Mouse (Mus musculus): ENCODE measurements at regions not wholly inside any gene's neighbourhood (a gene's known extent, or its start where the extent isn't known, plus 50 kb on each side); places are given as distances from the start of the nearest gene placed in this dataset.

DNA sequence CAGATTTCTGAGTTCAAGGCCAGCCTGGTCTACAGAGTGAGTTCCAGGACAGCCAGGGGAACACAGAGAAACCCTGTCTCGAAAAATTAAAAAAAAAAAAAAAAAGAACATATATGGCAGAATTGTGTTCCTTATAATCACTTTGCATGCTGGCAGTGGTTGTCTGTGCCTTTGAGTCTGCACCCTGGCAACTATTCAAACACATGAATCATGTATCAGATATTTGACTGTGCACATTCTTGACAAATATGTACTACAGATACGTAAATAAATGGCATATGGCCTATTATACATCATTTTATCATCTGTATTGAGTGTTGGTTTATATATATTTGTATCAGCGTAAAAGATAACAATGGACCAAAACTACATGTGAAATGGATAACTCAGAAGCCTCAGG, 246.7 kb upstream of the N4bp1 start:
- intact Hi-C loops (cut with DNase I), result no loop called here

GRCm38 (mm10) chr8:87130691-87131090, 245.6 kb upstream of the N4bp1 start:
- intact Hi-C loops (cut with DNase I), result no loop called here

DNA sequence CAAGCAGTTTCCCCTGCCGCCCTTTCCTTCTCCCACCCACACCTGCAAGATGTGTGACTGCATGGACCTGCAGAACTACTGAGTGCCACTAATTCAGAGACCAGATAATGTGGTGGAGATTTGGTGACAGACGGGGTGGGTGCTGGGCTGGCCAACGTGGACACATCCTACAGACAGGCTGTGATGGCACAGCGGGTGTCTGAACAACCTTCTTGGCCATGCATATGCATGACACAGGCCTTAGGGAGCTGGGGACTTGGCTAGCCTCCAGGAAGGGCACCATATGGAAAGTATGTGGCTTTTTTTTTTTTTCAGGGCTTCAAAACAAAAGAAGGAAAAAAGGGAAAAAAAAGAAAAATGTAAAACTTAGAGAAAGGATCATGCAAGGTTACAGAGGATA, 243.5 kb upstream of the N4bp1 start:
- intact Hi-C loops (cut with DNase I), result no loop called here

DNA sequence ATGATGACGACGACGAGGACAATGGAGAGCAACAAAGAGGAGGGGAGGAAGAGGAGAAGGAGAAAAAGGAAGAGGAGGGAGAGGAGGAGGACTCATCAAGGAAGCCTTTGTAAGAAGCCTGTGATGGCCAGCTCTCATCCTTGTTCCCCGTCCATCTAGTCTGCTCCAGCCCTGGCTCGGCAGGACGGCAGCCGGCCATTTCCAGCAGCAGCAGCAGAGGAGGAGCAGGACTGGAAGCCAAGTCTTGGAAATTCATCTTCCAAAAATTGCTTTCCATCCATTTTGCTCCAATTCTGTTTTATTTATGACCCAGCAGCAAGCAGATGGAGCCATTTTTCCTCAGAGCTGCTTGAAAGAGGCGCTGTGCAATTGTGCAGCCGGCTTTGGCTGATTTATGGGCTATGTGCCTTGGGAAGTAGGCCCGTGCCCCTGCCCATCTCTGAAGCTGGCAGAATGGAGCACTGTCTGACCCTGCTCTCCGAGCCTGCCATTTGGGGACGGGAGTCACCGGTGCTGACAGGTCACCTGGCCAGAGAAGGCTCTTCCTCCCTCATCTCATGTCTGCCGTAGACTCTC, 231.2 kb upstream of the N4bp1 start:
- intact Hi-C loops (cut with DNase I), result no loop called here

- intact Hi-C loops (cut with DNase I), result no loop called here
These were observed 227.3 kb upstream of the N4bp1 start for GRCm38 (mm10) chr8:87112355-87112754.

DNA sequence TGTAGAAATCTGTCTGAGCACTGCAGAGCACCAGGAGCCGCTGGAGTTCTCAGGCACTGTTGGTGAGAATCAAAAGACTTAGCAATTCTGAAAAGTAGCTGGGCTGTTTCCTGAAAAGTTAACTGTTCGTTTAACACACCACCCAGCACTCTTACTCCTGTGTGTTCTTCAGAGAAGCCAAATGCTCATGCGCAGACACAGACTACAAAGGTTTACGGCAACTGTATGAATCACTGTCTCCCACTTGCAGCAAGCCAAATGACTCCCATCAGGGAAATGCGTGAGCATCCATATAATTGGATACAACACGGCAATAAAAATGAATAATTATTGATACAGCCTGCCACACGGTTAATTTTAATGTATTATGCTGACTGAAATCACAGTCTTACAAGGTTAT, 220.0 kb upstream of the N4bp1 start:
- intact Hi-C loops (cut with DNase I), result no loop called here

- intact Hi-C loops (cut with DNase I), result no loop called here
These were observed 210.2 kb upstream of the N4bp1 start for GRCm38 (mm10) chr8:87095211-87095610.

DNA sequence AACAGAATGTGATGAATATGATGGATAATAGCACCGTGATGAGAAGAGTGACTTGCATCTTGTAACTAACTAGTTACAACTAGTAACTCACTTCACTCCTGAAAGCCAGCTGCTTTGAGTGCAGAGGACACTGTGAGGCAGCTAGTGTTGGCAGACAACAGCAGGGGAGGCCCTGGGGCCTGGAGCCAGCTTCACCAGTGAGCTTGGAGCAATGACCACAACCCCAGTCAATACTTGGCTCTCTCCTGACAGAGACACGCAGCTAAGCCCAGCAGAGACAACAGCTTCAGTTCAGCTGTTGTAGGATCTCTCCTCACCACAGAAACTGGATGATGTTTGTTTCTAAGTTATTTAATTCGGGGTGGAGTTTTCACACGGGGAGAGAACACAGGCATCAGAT, 209.6 kb upstream of the N4bp1 start:
- intact Hi-C loops (cut with DNase I), result no loop called here

DNA sequence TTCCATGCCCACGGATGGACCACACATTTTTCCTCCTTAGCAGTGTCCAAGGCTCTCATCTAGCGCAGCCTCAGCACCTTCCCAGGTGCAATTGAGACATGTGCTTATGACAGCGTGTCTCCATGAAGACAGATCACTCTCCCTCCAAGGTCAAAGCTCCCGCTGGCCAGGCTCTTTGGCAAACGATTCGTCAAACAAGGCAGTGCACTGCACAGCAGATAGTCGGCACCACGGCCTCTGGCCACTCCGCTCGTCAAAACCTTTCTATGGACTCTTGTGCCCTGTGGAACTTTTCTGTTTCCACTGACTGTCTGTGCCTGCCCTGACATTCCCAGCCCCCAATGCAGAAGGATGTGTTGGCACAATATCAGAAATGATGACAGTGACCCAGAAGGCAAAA, 208.7 kb upstream of the N4bp1 start:
- intact Hi-C loops (cut with DNase I), result no loop called here

GRCm38 (mm10) chr8:87093081-87093480, 208.0 kb upstream of the N4bp1 start:
- intact Hi-C loops (cut with DNase I), result no loop called here

GRCm38 (mm10) chr8:87087451-87088095, 202.5 kb upstream of the N4bp1 start:
- intact Hi-C loops (cut with DNase I), result no loop called here

- intact Hi-C loops (cut with DNase I), result no loop called here
These were observed 193.2 kb upstream of the N4bp1 start for GRCm38 (mm10) chr8:87078260-87078659.

DNA sequence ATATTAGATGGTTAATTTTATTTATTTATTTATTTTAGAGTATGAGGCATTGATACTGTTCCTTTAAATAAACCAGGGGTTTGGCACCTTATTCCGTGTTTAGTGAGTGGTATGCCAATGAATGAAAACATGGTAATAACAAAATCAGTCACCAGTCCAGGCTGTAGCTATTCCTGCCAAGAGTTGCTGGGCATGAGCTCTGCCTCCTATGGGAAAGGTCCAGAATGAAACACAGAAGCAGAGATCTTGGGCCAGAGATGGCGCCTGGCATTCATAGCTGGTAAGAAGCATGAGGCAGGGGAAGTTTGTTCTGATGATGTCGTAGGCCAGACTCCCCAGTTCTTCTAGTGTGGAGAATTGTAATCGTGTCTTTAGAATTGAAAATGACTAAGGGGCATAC, 190.9 kb upstream of the N4bp1 start:
- intact Hi-C loops (cut with DNase I), result no loop called here

GRCm38 (mm10) chr8:87071224-87071623, 186.2 kb upstream of the N4bp1 start:
- intact Hi-C loops (cut with DNase I), result no loop called here

GRCm38 (mm10) chr8:87067106-87067505, 182.0 kb upstream of the N4bp1 start:
- intact Hi-C loops (cut with DNase I), result no loop called here

- intact Hi-C loops (cut with DNase I), result no loop called here
These were observed 179.7 kb upstream of the N4bp1 start for GRCm38 (mm10) chr8:87064768-87065167.

- intact Hi-C loops (cut with DNase I), result no loop called here
These were observed 179.2 kb upstream of the N4bp1 start for GRCm38 (mm10) chr8:87064250-87064747.

- intact Hi-C loops (cut with DNase I), result no loop called here
These were observed 178.5 kb upstream of the N4bp1 start for GRCm38 (mm10) chr8:87063588-87063987.

DNA sequence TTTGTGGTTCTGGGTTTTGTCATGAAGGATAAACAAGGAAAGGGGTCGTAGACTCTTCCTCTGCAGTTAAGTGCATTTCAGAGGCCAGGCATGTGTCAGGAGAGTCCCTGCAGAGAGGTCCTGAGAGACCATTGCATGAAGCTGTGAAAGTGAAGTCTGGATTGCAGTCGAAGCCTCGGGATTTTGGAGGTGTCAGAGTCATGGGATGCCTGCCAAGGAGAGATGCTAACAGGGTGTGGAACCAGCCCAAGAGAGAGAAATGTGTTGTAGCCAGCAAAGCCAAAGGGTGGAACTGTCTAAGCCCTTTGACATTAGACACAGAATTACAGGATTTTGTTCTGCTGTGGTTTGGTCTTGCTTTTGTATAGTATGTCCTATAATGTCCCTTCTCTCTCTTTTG, 164.7 kb upstream of the N4bp1 start:
- intact Hi-C loops (cut with DNase I), result no loop called here

GRCm38 (mm10) chr8:87049196-87049595, 164.1 kb upstream of the N4bp1 start:
- intact Hi-C loops (cut with DNase I), result no loop called here

DNA sequence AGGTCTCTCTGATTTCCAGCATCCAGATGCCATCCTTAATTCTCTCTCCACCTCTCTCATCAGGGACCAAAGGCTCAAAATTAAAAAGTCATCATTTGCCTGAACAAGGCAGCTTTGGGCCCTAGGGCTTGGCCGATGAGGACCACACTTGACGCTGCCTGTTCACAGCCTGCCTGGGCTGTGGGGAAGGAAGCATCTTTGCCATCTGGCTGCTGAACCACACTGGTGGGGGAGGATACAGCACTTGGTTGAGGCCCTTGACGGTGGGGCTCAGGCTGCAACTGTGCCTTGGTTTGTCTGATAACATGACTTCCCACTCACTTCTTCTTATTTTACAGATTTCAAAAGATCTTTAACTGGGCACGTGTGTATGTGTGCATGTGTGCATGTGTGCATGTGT, 161.5 kb upstream of the N4bp1 start:
- intact Hi-C loops (cut with DNase I), result no loop called here

- intact Hi-C loops (cut with DNase I), result no loop called here
These were observed 158.0 kb upstream of the N4bp1 start for GRCm38 (mm10) chr8:87043016-87043415.

GRCm38 (mm10) chr8:87037620-87038380, 152.7 kb upstream of the N4bp1 start:
- intact Hi-C loops (cut with DNase I), result no loop called here

Measured in adrenal gland (tissue).